In genomic region chr10:18917120-18917616, GRCm38 (mm10) we compare ENCODE assay signal across 8 mouse cellular contexts.
DNase-seq lines count a peak whose midpoint lies in the region; ATAC-seq lines count a peak whose summit lies in the region.

No protein-coding gene starts in this region.

- DNase-seq in cerebellum, postnatal 4 days (ENCODE audit: low spot score in 2 of 2) = no peak
- DNase-seq in left cerebral cortex, postnatal 25 days (ENCODE audit: low spot score in 2 of 2) = peak; percentile 6 to 65
- DNase-seq in left cerebral cortex, postnatal 4 days = no peak
- DNase-seq in kidney, postnatal 14 days = peak; percentile 22
- peak; percentile 74 for DNase-seq in retina, embryonic 14.5 days (ENCODE audit: low spot score)
- no peak for DNase-seq in urinary bladder, postnatal 25 days (ENCODE audit: low spot score)

- ATAC-seq in cerebellum, adult (ENCODE audit: insufficient number of reproducible peaks, low FRiP score, low TSS enrichment) = 0 out of 2 replicates have a peak, but pooled peaks have one; percentile 36
- peak; percentile 81 for ATAC-seq in common myeloid progenitor, adult 5-6 weeks (replicated peaks; ENCODE audit: low read depth, poor library complexity, severe bottlenecking)

- intact Hi-C loops in left cerebral cortex, postnatal 25 days (cut with DNase I) = loop anchor here (2.0 to 10.0 kb wide), 3 partner anchors 270 to 988 kb away; partner anchors contain the start of gene Pex7
- intact Hi-C loops in left cerebral cortex, postnatal 4 days (cut with DNase I) = loop anchor here (5.0 kb wide), 1 partner anchor 270 kb away; no protein-coding TSS in a partner anchor

Comparison
In these comparisons a context has a peak if more than half of its experiments do, and no peak if none do; other contexts are left out.
1. DNase-seq: peak in left cerebral cortex, postnatal 25 days (2 of 2), kidney, postnatal 14 days (single experiment) and retina, embryonic 14.5 days (single experiment); none in cerebellum, postnatal 4 days (0 of 2), left cerebral cortex, postnatal 4 days (single experiment) and urinary bladder, postnatal 25 days (single experiment).